Mouse (Mus musculus) left cerebral cortex, adult 18-20 months (tissue): ENCODE results near the gene Oma1. TPM values are rescaled to one million over a fixed set of nuclear protein-coding genes. Genes with fewer than 3 reads are reported as not detected.

Experiments
- DNase-seq, 2 experiments: peaks; one replicate each; pipeline ENCODE4 v3.0.0; 2021 to 2022; ENCODE audit warnings: low spot score in 2 of 2, mixed read lengths in 1 of 2
- total RNA-seq, 2 experiments: library from RNA; stranded (reverse); gene quantifications; 2 replicates each; pipeline ENCODE4 v1.2.3; 2021

Gene Oma1
- total RNA-seq, 2 experiments from 2014 or later: 9.7 to 10.0 TPM

DNA sequence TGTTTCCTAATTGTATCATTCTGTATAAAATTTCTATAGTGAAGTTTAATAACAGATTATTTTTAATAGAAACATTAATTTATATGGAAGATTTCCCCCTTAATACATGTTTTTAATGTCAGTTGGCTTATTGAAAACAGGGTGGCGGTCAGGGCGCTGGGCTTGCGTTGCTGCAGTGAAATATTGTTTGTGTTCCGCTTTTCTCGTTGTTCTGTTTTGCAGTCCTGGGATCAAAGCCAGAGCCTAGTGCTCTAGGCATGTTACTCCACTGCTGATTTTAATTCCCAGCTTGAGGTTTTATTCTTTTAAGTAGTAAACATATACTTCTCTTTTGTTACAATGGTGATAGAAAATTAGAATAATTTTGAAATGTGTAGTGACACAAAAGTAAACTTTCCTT lies 39.3 kb downstream of the Oma1 start:
- DNase-seq: no peak

- no peak for DNase-seq
Observed at GRCm38 (mm10) chr4:103357457-103357856, 43.8 kb downstream of the Oma1 start.

DNA sequence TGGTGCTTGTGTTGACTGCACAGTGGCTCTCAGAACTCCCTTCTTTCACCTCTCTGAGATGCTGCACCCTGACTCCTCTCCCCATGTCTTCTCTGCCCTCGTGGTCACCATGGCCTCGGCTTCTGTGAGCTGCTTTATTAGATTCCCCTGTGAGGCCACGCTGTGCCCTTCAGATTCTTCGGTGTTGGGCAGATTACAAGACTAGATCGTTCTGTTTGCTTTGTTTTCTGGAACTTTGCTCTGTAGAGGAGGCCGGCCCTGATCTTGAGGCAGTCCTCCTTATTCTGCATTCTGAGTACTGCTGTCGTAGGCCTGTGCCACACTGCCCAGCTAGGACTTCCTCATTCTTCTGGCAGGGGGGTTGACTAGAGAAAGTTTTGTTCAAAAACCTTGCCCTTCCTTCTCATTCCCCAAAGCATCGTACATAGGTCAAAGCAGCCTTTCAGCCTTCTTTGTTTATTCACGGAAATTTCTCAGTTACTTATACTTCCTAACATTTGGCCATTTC lies 45.4 kb downstream of the Oma1 start:
- DNase-seq: no peak

DNA sequence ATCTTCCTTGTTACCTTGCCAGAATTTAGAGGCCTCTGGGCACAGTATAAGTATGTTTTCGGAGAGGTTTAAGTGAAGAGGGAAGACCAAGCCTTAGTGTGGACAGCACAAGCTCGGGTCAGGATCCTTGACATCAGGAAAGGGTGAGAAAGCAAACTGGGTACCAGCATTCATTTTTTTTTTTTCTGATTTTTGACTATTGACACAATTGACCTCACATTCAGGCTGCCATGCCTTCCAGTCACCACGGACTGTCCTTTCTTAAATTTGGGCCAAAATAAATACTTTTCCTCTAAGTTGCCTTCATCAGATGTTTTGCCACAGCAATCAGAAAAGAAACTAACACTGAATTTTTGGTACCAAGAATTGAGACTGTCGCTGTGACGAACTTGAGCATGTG lies 68.6 kb downstream of the Oma1 start:
- DNase-seq: no peak

DNA sequence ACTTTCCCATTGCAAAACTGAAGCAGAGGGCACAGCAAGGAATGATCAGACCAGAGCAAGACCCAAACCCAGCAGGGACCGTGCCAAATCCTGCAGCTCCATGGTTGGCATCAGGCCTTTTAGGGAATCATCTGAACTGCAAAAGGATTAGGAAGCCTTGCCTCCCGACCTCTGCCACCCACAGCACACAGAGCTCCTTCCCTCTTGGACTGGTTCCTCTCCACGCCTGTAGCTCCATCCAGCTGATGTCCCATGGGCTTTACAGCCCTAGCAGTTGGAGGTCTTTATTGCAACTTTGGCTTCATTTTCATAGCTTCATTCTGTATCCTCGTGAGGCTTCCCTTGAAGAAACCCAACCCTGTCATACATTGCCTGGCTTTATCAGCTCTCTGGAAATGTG lies 71.4 kb downstream of the Oma1 start:
- no peak for DNase-seq

DNA sequence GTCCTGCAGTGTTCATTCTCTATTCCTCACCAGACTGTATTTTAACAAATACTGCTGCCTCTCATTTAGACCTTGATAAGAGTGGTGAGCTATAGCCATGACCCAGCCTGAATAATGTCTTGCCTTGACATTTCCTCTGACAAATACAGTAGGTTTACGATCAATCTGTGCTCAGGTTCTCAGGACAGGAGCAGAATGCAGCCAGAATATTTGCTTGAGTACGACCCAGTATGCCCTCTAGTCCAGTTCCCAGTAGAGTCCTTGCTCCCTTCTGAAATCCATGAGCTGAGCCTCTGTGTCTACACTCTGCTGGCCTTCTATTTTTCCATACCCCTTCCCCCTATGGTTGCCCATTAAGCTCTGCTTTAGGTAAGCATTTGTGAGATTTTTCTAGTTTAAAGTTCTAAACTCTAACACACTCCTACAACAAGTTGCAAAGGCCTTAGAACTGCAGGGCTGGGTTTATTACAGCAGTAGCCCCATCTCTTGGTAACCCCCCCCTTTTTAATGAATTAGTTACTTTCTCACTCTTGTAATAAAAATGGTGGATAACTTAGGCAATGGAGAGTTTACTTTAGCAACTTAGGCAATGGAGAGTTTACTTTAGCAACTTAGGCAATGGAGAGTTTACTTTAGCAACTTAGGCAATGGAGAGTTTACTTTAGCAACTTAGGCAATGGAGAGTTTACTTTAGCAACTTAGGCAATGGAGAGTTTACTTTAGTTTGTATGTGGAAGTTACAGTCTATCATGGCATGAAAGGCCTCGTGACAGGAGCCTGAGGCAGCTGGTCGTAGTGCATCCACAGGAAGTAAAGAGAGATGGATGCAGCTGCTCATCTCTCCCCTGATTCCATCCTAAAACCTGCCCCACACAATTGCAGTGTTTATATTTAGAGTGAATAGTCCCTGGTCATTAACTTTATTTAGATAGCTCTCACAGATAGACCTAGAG lies 72.5 kb downstream of the Oma1 start:
- no peak for DNase-seq

DNA sequence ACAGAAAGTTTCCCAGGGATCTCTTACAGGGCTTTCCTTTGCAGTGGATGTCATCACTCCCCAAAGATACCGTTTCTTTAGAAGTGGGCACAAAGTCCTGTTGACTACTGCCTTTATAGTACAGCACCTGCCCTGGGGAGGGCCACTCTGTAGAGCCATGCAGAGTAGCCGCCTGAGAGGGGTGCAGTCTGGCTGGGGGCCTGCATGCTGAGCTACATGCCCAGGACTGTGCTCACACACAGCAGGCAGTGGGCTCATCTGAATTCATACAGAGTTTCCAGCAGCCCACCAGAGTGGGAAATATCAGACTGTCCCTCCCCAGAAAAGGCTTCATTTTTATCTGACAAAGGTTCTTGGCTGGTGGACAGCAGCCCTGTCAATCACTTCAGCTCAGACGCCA lies 73.7 kb downstream of the Oma1 start:
- no peak for DNase-seq

DNA sequence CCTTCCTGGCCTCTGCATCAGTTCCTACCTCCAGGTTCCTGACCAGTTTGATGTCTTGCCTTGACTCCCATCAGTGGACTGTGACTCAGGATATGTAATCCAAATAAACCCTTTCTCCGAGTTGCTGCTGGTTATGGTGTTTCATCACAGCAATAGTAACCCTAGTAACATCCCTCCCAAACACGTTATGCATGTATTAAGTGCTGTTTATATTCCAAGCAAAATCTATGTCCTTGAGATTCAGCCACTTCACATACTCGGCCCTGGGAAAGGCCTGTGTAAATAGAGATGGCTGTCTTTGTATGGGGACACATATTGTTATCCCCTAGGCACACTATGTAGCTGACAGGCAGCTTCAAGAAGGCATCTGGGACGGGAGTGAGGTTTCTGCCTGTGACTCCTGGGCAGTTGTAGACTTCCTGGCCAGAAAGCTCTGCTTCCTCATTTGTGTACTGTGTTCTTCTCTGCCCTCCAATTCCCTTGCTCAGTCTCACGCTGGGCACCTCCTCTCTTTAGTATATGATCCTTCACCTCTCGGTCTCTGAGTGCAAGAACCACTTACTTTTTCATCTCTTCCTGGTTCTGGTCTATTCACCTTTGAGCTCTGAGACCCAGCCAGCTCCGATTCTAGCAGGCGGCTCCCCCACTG lies 75.0 kb downstream of the Oma1 start:
- no peak for DNase-seq

GRCm38 (mm10) chr4:103389583-103389982 lies 76.0 kb downstream of the Oma1 start:
- no peak for DNase-seq

DNA sequence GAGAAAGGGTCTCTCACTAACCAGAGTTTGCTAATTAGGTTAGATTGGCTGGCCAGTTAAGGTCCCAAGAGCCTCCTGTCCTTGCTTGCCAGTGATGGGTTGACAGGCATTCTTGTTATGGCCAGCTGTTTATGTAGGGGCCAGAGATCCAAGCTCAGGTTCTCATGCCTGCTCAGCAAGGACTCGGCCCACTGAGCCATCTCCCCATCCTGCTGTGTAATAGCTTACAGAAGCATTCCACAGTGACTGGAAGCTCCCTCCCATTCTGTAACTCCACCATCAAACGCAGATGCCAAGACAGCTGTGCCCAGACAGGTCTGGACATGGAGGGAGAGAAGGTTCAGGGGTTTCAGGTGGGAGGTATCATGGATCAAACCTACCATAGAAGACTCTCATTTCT lies 76.9 kb downstream of the Oma1 start:
- DNase-seq: no peak

- DNase-seq: no peak
Observed at GRCm38 (mm10) chr4:103395066-103395465, 81.5 kb downstream of the Oma1 start.

DNA sequence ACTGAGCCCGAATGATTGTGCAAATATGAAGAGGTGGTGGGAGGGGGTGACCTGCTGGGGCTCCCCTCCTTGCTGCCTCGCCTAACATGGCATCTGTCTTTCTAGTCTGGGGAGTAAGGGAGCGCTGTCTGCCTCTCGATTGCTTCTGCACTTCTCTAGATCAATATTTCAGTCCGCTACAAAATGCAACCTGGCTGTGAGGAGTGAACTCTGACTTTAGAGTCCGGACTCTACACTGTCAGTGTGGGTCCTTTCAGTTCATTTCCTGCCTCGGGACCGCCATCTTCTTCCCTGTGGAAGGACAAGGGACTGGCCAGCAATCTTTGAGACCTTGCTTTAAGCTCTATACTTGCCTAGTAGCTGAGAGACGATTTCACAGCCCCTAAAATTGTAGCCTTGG lies 82.3 kb downstream of the Oma1 start:
- no peak for DNase-seq

DNA sequence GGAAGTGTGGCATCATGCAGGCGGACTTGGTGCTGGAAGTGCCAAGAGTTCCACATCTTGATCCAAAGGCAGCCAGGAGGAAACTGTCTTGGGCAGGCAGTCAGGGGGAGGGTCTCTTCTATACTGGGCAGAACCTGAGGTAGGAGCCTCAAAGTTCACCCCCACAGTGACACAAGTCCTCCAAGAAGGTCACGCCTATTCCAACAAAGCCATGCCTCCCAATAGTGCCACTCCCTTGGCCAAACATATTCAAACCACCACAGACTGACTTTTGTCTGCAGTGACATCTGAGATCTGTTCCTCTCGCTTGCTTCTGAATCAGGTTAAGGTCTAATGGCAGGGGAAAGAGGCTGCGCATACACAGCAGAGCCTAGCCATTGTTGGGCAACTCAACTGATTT lies 83.3 kb downstream of the Oma1 start:
- no peak for DNase-seq

- no peak for DNase-seq
Observed at GRCm38 (mm10) chr4:103402581-103402980, 89.0 kb downstream of the Oma1 start.

- no peak for DNase-seq
Observed at GRCm38 (mm10) chr4:103405321-103405720, 91.7 kb downstream of the Oma1 start.

DNA sequence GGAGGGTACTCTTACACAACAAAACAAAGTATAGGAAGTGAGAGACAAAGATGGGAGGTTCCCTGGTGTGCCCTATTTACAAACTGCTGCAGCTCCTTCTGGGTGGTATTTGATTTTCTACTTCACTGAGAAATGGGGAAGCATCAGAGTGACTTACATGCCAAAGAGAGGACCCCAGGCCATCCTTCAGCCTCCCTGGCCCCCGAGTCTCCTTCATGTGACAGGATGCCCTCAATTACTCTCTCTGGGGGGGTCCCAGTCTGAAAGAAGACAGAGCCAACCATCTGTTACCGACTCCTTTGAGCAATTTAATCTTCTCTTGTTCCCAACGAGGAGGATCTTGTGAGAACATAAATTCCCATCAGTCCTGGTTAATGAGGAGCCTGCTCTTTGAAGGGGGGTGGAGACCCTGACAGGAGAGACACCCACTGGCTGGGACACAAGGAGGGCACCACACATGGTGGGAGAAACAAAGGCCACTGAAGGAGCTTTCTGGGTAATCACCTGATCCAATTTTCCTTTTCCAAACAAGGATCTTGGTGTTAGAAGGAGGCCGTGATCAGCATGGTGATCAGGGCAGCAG lies 96.7 kb downstream of the Oma1 start:
- no peak for DNase-seq

Other genes with a start within 250 kb of the Oma1 start
- 10 to 100 TPM; 42.5 to 44.6 TPM for gene Mier1, start 199.4 kb upstream of the Oma1 start, total RNA-seq
- gene Wdr78, start 199.3 kb upstream of the Oma1 start, total RNA-seq: 10 to 100 TPM; 14.3 to 14.5 TPM
- 10 to 100 TPM in 1 of 2 experiments, 1 to 10 TPM in 1; 8.9 to 13.6 TPM for gene Slc35d1, start 98.6 kb upstream of the Oma1 start, total RNA-seq
- gene 4921539E11Rik, start 22.9 kb upstream of the Oma1 start, total RNA-seq: not detected